Mouse (Mus musculus) forebrain, embryonic 10.5 days (tissue): Measurements from ENCODE around the gene Gstp3. TPM values are rescaled to one million over a fixed set of nuclear protein-coding genes. Genes with fewer than 3 reads are reported as not detected.
"Not testable (repeated sequence)": the region's sequence is repeated elsewhere in the genome, so short reads cannot be mapped to it uniquely, and the experiment has no call there.

Experiments
- DNase-seq: peaks from one replicate; pipeline ENCODE4 v3.0.0-alpha.2; 2017; ENCODE audit warnings: low spot score; ENCODE audit errors: extremely low spot score
- H3K27ac ChIP-seq: fragments of 300-500 bp; sonication (generic); 2 replicates; pipeline ENCODE4 v1.5.1; 2016; ENCODE audit warnings: mild to moderate bottlenecking
- H3K27me3 ChIP-seq: fragments of 300-500 bp; sonication (generic); 2 replicates; pipeline ENCODE4 v1.6.1; 2016; ENCODE audit warnings: mild to moderate bottlenecking; ENCODE audit not compliant: poor library complexity, severe bottlenecking
- H3K36me3 ChIP-seq: fragments of 300-500 bp; sonication (generic); replicated peaks from 2 replicates; pipeline ENCODE4 v1.6.1; 2016; ENCODE audit warnings: mild to moderate bottlenecking, moderate library complexity
- H3K4me1 ChIP-seq: fragments of 300-500 bp; sonication (generic); 2 replicates; pipeline ENCODE4 v1.6.1; 2016
- H3K4me3 ChIP-seq: fragments of 300-500 bp; sonication (generic); 2 replicates; pipeline ENCODE4 v1.5.1; 2016; ENCODE audit warnings: mild to moderate bottlenecking, moderate library complexity
- H3K9me3 ChIP-seq: fragments of 300-500 bp; sonication (generic); 2 replicates; pipeline ENCODE4 v1.6.1; 2016; ENCODE audit warnings: mild to moderate bottlenecking, moderate library complexity
- WGBS: fragments of 180-500 bp; shearing (Covaris S2); methylation state at CpG from one replicate; pipeline ENCODE4 v1.1.7; 2016; 5-methylcytosine and 5-hydroxymethylcytosine counted together
- polyA plus RNA-seq: library from polyadenylated mRNA; unstranded; fragments of >200 nt; fragmentation: Nextera tagmentation; extraction: Ambion mirVana; gene quantifications from 2 replicates; pipeline ENCODE4 v1.2.1, GENCODE M21; 2016

Gene Gstp3
- polyA plus RNA-seq, 1 experiment from 2014 or later, result not detected

DNA sequence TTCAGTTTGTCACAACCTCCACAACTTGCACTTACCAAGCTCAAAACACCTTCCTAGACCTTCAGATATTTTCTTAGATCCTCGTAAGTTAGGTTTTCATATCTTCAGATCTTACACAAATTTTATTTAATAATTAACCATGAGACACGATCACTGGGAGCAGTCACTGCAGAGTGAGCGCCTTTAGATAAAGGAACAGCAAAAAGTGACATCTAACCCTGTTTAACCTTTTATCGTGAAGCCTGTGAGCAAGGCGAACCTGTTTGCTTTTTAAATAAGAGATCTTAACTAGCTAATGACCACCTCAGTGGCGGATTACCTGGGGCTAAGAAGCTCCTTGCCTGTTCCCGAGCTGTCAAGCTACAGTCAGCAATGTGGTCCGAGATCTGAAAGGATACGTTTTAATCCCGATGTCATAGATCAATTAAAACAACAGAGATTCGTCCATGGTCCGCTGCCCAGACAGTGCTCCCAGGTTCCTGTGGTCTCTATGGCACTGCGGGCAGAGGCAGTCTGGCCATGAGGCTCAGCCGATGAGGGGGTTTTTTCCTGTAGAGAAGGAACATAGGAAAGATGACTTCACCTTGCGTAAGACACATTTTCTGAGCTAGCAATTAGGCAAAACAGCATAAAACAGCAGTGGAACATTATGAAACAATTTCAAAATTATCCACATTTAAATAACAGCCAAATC lies 9.5 kb upstream of the Gstp3 start:
- no peak overlapping the region for H3K4me3 ChIP-seq
- no peaks in the 10 kb centered on the region for H3K9me3 ChIP-seq
- H3K27ac ChIP-seq, result no peak overlapping the region
- DNase-seq, result no peak
- no peaks in the 10 kb centered on the region for H3K36me3 ChIP-seq
- 71% methylated on average over 15 of the region's 15 CpGs for WGBS
- H3K4me1 ChIP-seq, result peaks cover 7% of the 10 kb centered on the region; the same call in 1 of the 2 replicates
- no peaks in the 10 kb centered on the region for H3K27me3 ChIP-seq

DNA sequence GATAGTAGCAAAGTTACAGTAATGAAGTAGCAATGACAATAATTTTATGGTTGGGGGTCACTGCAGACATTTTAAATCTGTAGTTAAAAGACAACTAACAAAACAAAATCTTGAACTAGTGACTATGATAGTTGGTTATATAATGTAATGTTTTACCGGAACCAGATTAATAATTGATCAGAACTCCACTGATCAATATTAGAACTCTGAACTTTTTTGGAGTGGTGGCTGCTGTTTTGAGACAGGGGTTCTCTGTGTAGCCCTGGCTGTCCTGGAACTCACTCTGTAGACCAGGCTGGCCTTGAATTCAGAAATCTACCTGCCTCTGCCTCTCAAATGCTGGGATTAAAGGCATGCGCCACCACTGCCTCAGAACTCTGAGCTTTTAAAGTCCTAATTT lies 8.9 kb upstream of the Gstp3 start:
- H3K36me3 ChIP-seq, H3K27me3 ChIP-seq, H3K27ac ChIP-seq, DNase-seq, H3K9me3 ChIP-seq, H3K4me1 ChIP-seq, H3K4me3 ChIP-seq: not testable (repeated sequence)
- 90% methylated on average over 2 of the region's 2 CpGs for WGBS

DNA sequence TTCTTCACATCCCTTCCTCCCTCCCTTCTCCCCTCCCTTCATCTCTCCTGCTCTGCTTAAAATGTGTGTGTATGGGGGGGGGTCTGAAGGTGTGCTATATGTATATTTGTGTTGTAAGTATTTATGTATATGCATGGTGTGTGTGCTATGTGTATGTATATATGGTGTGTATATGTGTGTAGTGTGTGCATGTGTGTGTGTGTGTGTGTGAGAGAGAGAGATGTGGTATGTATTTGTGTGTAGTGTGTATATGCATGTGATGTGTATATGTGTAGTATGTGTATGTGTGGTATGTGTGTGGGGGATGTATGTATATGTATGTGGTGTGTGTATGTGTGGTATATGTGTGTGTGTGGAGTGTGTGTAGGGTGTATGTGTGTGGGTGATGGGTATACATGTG lies 7.5 kb upstream of the Gstp3 start:
- no peak for DNase-seq
- H3K36me3 ChIP-seq, result no peaks in the 10 kb centered on the region
- H3K4me1 ChIP-seq, result peaks cover 7% of the 10 kb centered on the region; the same call in 1 of the 2 replicates
- H3K27me3 ChIP-seq, result no peaks in the 10 kb centered on the region
- no peak overlapping the region for H3K4me3 ChIP-seq
- no peaks in the 10 kb centered on the region for H3K9me3 ChIP-seq
- H3K27ac ChIP-seq, result no peak overlapping the region

DNA sequence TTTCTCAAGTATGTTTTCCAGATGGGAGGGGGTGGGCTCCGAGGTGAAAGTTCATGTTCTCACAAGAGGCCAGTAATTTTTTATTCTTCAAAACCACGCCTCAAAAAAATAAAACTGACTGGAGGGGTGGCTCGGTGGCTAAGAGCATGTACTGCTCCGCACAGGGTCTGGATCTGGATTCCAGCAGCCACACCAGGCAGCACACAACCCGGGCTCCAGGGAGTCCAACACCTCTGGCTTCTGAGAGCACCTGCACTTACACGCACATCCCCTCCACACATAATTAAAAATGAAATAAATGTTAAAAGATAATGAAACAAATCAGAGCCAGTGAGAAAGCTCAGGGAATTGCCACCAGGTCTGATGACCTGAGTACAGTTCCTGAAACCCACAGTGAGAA lies 6.9 kb upstream of the Gstp3 start:
- Histone ChIP-seq H3K36me3 (no peaks in the 10 kb centered on the region), H3K4me1 (peaks cover 7% of the 10 kb centered on the region; the same call in 1 of the 2 replicates), H3K27ac (no peak overlapping the region), H3K27me3 (no peaks in the 10 kb centered on the region), H3K4me3 (no peak overlapping the region), H3K9me3 (no peaks in the 10 kb centered on the region)
- WGBS, result 90% methylated on average over 6 of the region's 6 CpGs
- DNase-seq, result no peak

DNA sequence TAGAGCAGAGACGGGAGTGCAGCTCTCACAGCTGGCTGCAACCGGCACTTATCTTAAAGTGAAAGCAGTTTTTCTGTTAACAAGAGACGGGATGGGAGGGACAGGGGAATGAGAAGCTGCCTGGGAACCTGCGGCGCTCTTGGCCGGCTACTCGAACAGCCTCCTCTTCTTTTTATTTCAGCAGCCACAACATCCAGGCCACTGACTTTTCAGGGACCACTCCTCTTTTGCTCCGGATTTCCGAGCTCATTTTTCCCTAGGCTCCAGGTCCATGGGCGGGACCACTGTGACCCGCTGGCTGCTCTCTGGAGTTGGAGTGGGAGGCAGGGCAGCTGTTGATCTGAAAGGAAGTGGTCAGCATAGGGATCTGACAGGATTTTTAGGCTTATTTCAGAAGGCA lies 5.1 kb upstream of the Gstp3 start:
- H3K9me3 ChIP-seq, DNase-seq, H3K4me1 ChIP-seq, H3K36me3 ChIP-seq, H3K4me3 ChIP-seq, H3K27me3 ChIP-seq, H3K27ac ChIP-seq: not testable (repeated sequence)
- WGBS, result 59% methylated on average over 7 of the region's 11 CpGs

DNA sequence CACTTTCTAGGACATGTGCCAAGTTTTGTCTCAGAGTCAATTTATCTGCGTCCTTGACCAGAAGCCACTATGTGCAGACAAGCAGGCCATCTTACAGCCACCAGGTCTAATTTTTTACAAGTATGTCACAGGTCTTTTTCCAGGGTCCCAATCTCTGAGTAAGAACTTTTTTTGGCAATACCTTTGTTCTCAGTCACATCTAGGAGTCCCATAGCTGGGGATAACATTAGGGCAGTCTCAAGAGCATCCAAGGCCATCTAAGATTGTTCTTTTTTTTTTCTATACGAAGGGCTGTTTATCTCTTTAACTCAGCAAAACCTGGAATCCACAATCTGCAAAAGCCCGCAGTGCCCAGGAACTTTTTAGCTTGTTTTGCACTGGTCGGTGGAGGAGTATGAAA lies 4.0 kb upstream of the Gstp3 start:
- 94% methylated on average over 4 of the region's 4 CpGs for WGBS
- H3K4me3 ChIP-seq, H3K4me1 ChIP-seq, H3K27me3 ChIP-seq, H3K27ac ChIP-seq, H3K36me3 ChIP-seq, H3K9me3 ChIP-seq, DNase-seq: not testable (repeated sequence)

DNA sequence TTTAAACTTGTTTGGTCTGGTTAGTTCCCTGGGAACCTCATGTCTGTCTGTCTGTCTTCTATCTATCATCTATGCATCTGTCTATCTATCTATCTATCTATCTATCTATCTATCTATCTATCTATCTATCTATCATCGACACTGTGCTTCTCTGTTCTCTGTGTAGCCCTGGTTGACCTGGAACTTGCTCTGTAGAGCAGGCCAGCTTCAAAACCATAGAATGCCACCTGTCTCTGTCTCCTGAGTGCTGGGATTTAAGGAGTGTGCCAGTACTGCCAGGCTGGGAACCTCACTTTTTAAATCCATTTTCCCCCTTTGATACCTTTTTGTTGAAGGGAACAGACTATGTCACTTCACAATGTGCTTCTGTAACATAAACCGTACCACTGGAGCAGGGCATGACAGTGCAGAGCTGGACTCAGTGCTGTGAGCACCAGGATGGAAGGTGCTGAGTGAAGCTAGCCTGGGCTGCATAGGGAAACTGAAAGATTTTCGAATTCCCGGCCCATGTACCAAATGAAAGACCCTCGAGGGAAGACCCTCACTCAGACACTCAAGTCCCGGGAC lies 1.6 kb upstream of the Gstp3 start:
- no peaks in the 10 kb centered on the region for H3K27me3 ChIP-seq
- WGBS, result 91% methylated on average over 6 of the region's 6 CpGs
- H3K4me1 ChIP-seq, result 0 out of 2 replicates have a peak, but pooled peaks cover 6% of the 10 kb centered on the region
- H3K9me3 ChIP-seq, result no peaks in the 10 kb centered on the region
- no peak overlapping the region for H3K4me3 ChIP-seq
- no peak for DNase-seq
- no peaks in the 10 kb centered on the region for H3K36me3 ChIP-seq
- H3K27ac ChIP-seq, result no peak overlapping the region

DNA sequence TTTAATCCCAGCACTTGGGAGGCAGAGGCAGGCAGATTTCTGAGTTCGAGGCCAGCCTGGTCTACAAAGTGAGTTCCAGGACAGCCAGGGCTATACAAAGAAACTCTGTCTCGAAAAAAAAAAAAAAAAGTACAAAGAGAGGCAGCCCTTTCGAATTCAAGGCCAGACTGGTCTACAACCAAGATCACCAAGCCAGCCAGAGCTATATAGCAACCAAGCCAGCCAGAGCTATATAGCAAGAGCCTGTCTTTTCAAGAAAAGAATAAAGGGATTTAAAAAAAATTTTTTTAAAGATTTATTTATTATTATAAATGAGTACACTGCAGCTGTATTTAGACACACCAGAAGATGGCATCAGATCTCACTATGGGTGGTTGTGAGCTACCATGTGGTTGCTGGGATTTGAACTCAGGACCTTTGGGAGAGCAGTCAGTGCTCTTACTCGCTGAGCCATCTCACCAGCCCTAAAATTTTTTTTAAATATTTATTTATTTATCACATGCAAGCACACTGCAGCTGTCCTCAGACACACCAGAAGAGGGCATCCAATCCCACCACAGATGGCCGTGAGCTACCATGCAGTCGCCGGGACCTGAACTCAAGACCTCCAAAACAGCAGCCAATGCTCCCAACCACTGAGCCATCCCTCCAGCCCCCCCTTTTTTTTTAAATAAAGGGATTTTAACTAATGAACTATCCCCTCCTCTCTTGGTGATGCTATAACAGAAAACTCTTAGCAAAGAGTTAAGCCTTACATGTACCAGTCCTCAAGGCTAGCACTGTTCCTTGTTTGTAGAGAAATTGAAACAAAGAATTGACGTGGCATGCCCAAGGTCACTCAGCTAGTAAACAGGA lies 902 bp upstream of the Gstp3 start:
- WGBS, result 89% methylated on average over 8 of the region's 8 CpGs

DNA sequence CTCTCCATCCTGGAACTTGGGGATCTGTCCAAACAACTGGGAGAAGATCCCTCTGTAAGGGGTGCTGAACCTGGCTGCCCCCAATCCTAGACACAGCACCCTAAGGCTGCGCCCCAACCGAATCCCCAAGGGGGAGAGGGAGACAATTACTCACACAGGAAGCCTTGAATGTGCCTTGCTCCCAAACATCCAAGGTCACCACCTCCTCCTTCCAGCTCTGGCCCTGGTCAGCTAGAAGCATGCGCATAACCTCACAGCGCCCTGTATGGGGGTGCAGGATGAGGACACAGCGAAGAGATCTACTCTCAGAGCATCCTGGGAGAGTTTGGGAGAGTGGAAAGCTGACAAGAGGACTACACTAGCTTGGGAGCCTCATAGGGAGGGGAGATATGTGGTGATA lies 788 bp downstream of the Gstp3 start:
- H3K27me3 ChIP-seq, result no peaks in the 10 kb centered on the region
- no peaks in the 10 kb centered on the region for H3K9me3 ChIP-seq
- no peak overlapping the region for H3K27ac ChIP-seq
- no peaks in the 10 kb centered on the region for H3K36me3 ChIP-seq
- H3K4me3 ChIP-seq, result no peak overlapping the region
- DNase-seq, result no peak
- 92% methylated on average over 5 of the region's 5 CpGs for WGBS
- H3K4me1 ChIP-seq, result 0 out of 2 replicates have a peak, but pooled peaks cover 6% of the 10 kb centered on the region

More for the DNA sequence above, 902 bp upstream of the Gstp3 start:
- not testable (repeated sequence) for H3K27ac ChIP-seq, DNase-seq, H3K27me3 ChIP-seq, H3K4me3 ChIP-seq, H3K36me3 ChIP-seq, H3K9me3 ChIP-seq, H3K4me1 ChIP-seq

DNA sequence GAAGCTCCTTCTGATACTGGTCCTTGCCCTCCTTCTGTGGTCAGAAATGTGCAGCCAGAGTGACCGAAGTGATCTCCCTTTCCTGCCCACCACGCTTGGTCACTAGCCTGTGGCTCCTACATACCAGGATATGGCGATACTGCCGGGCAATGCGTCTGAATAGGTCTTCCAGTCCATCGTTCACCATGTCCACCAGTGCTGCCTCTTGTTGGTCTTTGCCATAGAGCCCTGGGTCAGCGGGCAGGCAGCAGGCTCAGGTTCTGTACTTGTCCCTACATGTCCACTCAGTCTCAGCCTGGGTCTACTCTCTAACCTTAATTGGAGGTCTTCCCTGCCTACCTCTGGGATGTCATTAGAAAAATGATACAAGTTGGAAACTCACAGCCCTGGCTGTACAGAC lies 1.4 kb downstream of the Gstp3 start:
- Histone ChIP-seq H3K27ac (no peak overlapping the region), H3K27me3 (no peaks in the 10 kb centered on the region), H3K9me3 (no peaks in the 10 kb centered on the region), H3K4me3 (no peak overlapping the region), H3K36me3 (no peaks in the 10 kb centered on the region), H3K4me1 (0 out of 2 replicates have a peak, but pooled peaks cover 6% of the 10 kb centered on the region)
- DNase-seq, result no peak
- 94% methylated on average over 7 of the region's 7 CpGs for WGBS

DNA sequence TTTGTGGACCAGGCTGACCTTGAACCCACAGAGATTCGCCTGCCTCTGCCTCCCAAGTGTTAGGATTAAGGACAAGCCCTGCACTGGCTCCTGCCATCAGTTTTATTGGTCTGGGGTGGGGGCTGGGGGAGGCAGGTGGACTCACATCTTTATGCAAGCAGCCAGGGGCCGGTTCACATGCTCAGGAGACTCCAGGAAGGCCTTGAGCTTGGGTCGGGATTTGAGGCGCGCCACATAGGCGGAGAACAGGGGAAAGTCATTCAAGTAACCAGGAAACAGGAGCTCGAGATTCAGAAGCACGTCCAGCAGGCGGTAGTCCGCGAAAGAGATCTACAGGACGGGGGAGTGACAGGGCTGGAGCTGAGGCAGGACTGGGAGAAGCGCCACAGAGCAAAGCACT lies 2.0 kb downstream of the Gstp3 start:
- Histone ChIP-seq H3K36me3 (no peaks in the 10 kb centered on the region), H3K27me3 (no peaks in the 10 kb centered on the region), H3K27ac (no peak overlapping the region), H3K4me3 (no peak overlapping the region), H3K9me3 (no peaks in the 10 kb centered on the region), H3K4me1 (0 out of 2 replicates have a peak, but pooled peaks cover 6% of the 10 kb centered on the region)
- no peak for DNase-seq
- WGBS, result 87% methylated on average over 13 of the region's 13 CpGs

DNA sequence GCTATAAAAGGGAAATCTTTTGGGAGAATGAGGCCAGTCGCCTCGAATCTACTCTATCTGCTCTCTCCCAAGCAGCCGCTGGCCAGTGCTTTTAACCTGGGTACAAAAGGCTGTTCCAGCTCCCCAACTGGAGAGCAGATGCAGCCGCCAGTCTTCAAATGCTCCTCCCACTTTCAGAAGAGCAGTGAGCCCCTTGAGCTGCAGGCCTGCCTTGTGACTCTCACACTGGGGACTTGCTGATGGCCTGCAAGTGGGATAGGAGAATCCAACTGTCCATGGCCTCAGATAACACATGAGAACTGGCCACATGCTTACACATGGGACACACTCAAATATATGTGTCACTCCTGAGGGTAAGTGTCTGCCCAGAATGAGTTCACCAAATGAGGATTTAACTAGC lies 2.6 kb downstream of the Gstp3 start:
- no peak for DNase-seq
- no peak overlapping the region for H3K27ac ChIP-seq
- H3K27me3 ChIP-seq, result no peaks in the 10 kb centered on the region
- H3K4me1 ChIP-seq, result 0 out of 2 replicates have a peak, but pooled peaks cover 6% of the 10 kb centered on the region
- no peaks in the 10 kb centered on the region for H3K36me3 ChIP-seq
- 37% methylated on average over 4 of the region's 4 CpGs for WGBS
- no peak overlapping the region for H3K4me3 ChIP-seq
- H3K9me3 ChIP-seq, result no peaks in the 10 kb centered on the region
